Mouse (Mus musculus): ENCODE results near the gene Dbndd1.
"Not testable (repeated sequence)": the region's sequence is repeated elsewhere in the genome, so short reads cannot be mapped to it uniquely, and the experiment has no call there.

Dbndd1 gene

DNA sequence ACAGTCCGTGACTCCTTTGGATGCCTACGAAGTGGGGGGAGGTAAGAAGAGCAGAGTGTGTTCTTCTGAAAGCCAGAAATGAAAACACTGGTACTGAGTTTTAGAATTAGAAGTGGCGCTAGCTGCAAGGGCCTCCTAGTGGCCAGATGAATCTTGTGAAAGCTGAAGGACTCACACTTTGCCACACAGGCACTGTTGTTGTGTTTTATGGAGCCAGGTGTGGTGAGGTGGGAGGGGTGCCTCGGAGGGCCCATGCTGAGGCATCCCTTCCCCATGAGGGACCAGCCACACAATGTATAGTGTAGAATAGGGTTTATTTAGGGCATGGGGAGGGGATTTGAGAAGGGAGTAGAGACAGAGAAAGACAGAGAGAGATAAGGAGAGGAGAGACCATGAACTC is 17.6 kb downstream of the Dbndd1 start:
- DNase-seq (ENCODE audit: low read depth), result no peak

DNA sequence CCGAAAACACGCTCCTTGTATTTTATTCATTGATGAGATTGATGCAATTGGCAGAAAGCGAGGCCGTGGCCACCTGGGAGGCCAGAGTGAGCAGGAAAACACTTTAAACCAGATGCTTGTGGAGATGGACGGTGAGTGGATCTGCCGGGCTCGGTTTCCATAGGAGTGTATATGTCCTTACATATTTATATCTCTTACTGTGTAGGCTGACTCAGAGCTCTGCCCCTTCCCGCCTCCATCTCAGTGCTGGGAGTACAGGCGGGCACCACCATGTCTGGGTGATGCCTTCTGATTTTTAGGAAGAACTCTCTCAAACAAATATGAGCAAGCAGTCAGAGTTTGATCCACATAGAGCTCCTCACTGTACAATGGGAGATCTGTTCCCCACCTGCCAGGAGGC is 22.4 kb downstream of the Dbndd1 start:
- no peak for DNase-seq (ENCODE audit: low read depth)

DNA sequence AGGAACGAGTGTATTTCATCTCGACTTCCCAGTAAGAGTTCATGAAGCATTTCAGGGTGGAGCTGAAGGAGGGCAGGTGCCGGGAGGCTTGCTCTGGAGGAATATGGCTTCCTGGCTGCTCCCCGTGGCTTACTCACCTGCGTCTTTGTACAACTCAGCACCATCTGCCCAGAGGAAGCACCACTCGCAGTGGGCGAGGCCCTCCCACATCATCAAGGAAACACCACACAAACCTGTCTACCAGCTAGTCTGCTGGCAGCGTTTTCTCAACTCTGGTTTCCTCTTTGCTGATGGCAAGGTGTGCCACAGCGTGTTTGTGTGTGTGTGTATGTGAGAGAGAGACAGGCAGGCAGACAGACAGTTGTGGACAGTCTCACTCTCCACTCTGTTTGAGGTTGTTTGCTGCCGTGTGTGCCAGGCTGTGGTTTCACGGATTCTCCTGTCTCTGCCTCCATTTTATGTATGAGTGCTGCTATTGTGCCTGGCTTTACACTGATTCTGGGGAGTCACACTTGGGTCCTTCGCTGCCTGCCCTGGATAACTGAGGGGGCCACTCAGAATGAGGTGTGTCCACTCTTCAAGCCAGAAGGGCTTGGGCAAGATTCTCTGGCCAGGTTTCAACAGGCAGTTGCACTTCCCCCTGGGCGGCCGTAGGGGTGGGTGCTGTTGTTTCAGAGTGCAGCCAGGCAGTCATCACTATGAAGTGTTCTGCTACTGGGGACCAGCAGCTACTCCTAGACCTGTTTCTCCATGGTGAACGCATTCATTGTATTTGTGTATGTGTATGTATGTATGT is 23.8 kb downstream of the Dbndd1 start:
- DNase-seq (ENCODE audit: low read depth), result no peak

- DNase-seq (ENCODE audit: low read depth), result no peak
Measured at GRCm38 (mm10) chr8:123482627-123483026, 32.6 kb downstream of the Dbndd1 start.

- peak; percentile 45 for DNase-seq (ENCODE audit: low read depth)
Measured at GRCm38 (mm10) chr8:123478456-123479218, 36.6 kb downstream of the Dbndd1 start.

DNA sequence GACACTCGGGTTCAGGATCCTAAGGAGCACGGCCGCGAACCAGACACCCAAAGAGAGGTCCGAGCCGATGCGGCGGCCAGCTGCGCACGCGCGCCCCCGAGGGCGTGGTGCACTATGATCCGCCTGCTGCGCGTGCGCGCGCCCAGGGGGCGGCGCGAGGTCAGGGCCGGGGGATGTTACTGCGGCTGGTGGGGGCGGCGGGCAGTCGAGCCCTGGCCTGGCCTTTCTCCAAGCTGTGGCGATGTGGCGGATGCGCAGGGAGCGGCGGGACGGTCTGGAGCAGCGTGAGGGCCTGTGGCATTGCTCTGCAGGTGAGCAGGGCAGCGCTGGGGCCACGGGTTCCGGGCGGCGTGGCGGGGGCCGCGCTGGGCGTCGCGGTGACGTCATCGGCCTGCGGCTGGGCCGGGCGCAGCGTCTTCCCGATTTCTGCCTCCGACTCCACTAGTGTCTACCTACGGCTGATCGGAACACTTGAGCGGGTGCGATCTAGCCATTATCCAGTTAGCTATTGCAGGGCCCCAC is 37.5 kb downstream of the Dbndd1 start, which contains the start of gene Afg3l1:
Gene Afg3l1, plus strand, starts transcription at position 167 of the 522 bp plus-strand sequence.
- peak; percentile 74 for DNase-seq (ENCODE audit: low read depth)

DNA sequence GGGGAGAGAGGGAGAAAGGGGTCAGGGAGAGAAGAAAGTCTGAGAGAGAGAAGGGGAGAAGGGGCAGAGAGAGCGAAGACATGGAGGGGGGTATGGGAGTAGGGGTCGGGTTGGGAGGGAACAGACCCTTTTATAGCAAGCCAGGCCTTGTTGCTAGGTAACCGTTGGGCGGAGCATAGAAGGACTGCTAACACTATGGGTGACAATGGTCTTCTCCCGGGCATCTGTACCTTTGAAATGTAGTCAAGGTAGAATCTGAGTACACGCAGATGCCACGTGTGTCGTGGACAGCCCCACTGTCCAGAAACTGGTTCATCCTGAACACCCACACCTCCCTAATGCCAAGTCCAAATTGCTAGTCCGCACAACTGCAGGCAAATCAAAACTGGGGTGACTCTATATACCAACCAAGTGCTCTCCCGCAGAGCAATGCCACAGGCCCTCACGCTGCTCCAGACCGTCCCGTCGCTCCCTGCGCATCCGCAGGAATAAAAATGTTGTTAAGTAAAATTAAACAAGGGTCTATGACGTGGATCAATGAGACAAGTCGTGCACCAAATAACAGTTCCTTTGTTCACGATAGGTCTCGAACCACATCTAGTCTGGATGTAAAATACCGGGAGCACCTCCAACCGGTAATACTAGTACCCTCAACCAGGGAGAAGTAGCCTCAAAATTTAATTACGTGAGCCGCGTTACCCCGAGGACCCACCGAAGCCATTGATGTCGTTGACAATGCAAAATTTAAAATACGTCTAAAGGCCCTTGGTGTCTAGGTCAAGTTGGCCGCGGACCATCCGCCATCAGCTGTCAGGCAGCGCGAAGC is 38.1 kb downstream of the Dbndd1 start:
- no peak for DNase-seq (ENCODE audit: low read depth)

- DNase-seq (ENCODE audit: low read depth), result not testable (repeated sequence)
Measured at GRCm38 (mm10) chr8:123474549-123474948, 40.7 kb downstream of the Dbndd1 start.

- not testable (repeated sequence) for DNase-seq (ENCODE audit: low read depth)
Measured at GRCm38 (mm10) chr8:123472991-123473390, 42.3 kb downstream of the Dbndd1 start.

DNA sequence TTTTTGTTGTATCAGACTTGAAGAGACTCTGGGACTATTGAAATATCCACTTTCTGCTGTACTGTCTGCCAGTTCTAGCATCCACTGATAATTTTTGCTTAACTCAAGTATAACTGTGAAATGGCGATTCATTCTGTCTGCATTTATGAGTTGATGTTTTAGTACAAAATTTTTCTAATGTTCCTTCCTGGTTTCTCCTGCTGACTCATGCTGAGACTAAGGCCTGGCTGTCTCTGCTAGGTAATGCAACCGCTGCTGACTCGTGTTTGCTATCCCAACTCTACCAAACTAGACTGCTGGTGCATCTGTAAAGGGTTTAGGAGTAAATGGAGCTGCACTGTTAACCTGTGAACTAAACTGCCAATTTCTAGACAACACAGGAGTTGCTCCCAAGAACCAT is 47.8 kb downstream of the Dbndd1 start:
- DNase-seq (ENCODE audit: low read depth), result no peak

GRCm38 (mm10) chr8:123463651-123464050 is 51.6 kb downstream of the Dbndd1 start:
- no peak for DNase-seq (ENCODE audit: low read depth)
